Mouse (Mus musculus) embryonic facial prominence, embryonic 14.5 days (tissue): Measurements from ENCODE around the gene Ccdc155. TPM values are rescaled to one million over a fixed set of nuclear protein-coding genes. Genes with fewer than 3 reads are reported as not detected.

Experiments
- ATAC-seq: fragments of 200-750 bp; cut with Nextera tagmentation; 2 replicates; pipeline ENCODE4 v1.8.0; 2017; ENCODE audit warnings: low read depth, moderate number of reproducible peaks, moderate TSS enrichment
- DNase-seq: peaks from one replicate; pipeline ENCODE4 v3.0.0-alpha.2; 2015; ENCODE audit warnings: low spot score
- H3K27ac ChIP-seq: fragments of 300-500 bp; sonication (generic); replicated peaks from 2 replicates; pipeline ENCODE4 v1.5.1; 2014; ENCODE audit warnings: low read depth, mild to moderate bottlenecking, low read length, moderate library complexity
- H3K27me3 ChIP-seq: fragments of 300-500 bp; sonication (generic); replicated peaks from 2 replicates; pipeline ENCODE4 v1.6.1; 2014; ENCODE audit warnings: low read length; ENCODE audit not compliant: control insufficient read depth, insufficient read depth
- H3K36me3 ChIP-seq: fragments of 300-500 bp; sonication (generic); 2 replicates; pipeline ENCODE4 v1.6.1; 2014; ENCODE audit warnings: low read length, mixed read lengths; ENCODE audit not compliant: control insufficient read depth, insufficient read depth
- H3K4me1 ChIP-seq: fragments of 300-500 bp; sonication (generic); 2 replicates; pipeline ENCODE4 v1.6.1; 2014; ENCODE audit warnings: antibody characterized with exemption, low read length; ENCODE audit not compliant: control insufficient read depth, insufficient read depth
- H3K4me2 ChIP-seq: fragments of 300-500 bp; sonication (generic); 2 replicates; pipeline ENCODE4 v1.6.1; 2014; ENCODE audit warnings: low read depth, mild to moderate bottlenecking, low read length, moderate library complexity, mixed read lengths
- H3K4me3 ChIP-seq: fragments of 300-500 bp; sonication (generic); 2 replicates; pipeline ENCODE4 v1.5.1; 2014; ENCODE audit warnings: low read depth, mild to moderate bottlenecking, low read length
- H3K9ac ChIP-seq: fragments of 300-500 bp; sonication (generic); 2 replicates; pipeline ENCODE4 v1.6.1; 2014; ENCODE audit warnings: low read depth, mild to moderate bottlenecking, low read length, moderate library complexity, mixed read lengths
- H3K9me3 ChIP-seq: fragments of 300-500 bp; sonication (generic); 2 replicates; pipeline ENCODE4 v1.6.1; 2016; ENCODE audit warnings: low read length; ENCODE audit not compliant: control insufficient read depth
- WGBS: fragments of 180-500 bp; shearing (Covaris S2); extraction: QIAGEN DNeasy Blood & Tissue Kit; methylation state at CpG from one replicate; pipeline ENCODE4 v1.1.7; 2014; 5-methylcytosine and 5-hydroxymethylcytosine counted together
- polyA plus RNA-seq: library from polyadenylated mRNA; unstranded; fragments of >200 nt; fragmentation: Nextera tagmentation; extraction: Ambion mirVana; gene quantifications from 2 replicates; pipeline ENCODE4 v1.2.1, GENCODE M21; 2014

Gene Ccdc155
- 1.5 TPM in 2 replicates for polyA plus RNA-seq

GRCm38 (mm10) chr7:45204380-45205143 lies at the start of gene Ccdc155:
Gene Ccdc155 (minus strand): TSS chr7:45204892.
- Histone ChIP-seq H3K4me2 (peak within 1 kb of the TSS; percentile 57), H3K36me3 (no peaks in the 10 kb centered on the region), H3K9ac (peak within 1 kb of the TSS; percentile 55), H3K9me3 (0 out of 2 replicates have a peak, but pooled peaks cover 3% of the 10 kb centered on the region), H3K4me3 (peak within 1 kb of the TSS; percentile 43), H3K27ac (no peak within 1 kb of the TSS), H3K27me3 (no peaks in the 10 kb centered on the region), H3K4me1 (no peaks in the 10 kb centered on the region)
- 9% methylated on average over 44 of the region's 44 CpGs for WGBS
- peak; percentile 99 for ATAC-seq
- DNase-seq: peak; percentile 100

- Histone ChIP-seq H3K4me1 (no peaks in the 10 kb centered on the region), H3K9ac (no peak overlapping the region), H3K4me2 (no peak overlapping the region), H3K9me3 (no peaks in the 10 kb centered on the region), H3K27me3 (no peaks in the 10 kb centered on the region), H3K27ac (no peak overlapping the region), H3K4me3 (no peak overlapping the region), H3K36me3 (no peaks in the 10 kb centered on the region)
- ATAC-seq (no peak), DNase-seq (no peak)
- 84% methylated on average over 8 of the region's 8 CpGs for WGBS
These were observed 49.1 kb upstream of the Ccdc155 start for GRCm38 (mm10) chr7:45253806-45254205.

GRCm38 (mm10) chr7:45247666-45248065 lies 43.0 kb upstream of the Ccdc155 start:
- Histone ChIP-seq H3K27ac (no peak overlapping the region), H3K27me3 (no peaks in the 10 kb centered on the region), H3K4me2 (no peak overlapping the region), H3K36me3 (no peaks in the 10 kb centered on the region), H3K4me3 (no peak overlapping the region), H3K9me3 (no peaks in the 10 kb centered on the region), H3K9ac (no peak overlapping the region), H3K4me1 (no peaks in the 10 kb centered on the region)
- ATAC-seq (no peak), DNase-seq (no peak)
- WGBS: 37% methylated on average over 3 of the region's 3 CpGs

- no peak for DNase-seq
- H3K9me3 ChIP-seq: no peaks in the 10 kb centered on the region
- peak overlapping the region; percentile 27; the same call in 1 of the 2 replicates for H3K4me3 ChIP-seq
- no peak overlapping the region for H3K27ac ChIP-seq
- ATAC-seq: no peak
- peaks cover 8% of the 10 kb centered on the region for H3K4me1 ChIP-seq
- 71% methylated on average over 6 of the region's 6 CpGs for WGBS
- peak overlapping the region; percentile 48; the same call in 1 of the 2 replicates for H3K9ac ChIP-seq
- H3K4me2 ChIP-seq: peak overlapping the region; percentile 63
- no peaks in the 10 kb centered on the region for H3K27me3 ChIP-seq
- H3K36me3 ChIP-seq: no peaks in the 10 kb centered on the region
These were observed 36.7 kb upstream of the Ccdc155 start for GRCm38 (mm10) chr7:45241389-45241749.

- peak within 1 kb of the TSS; percentile 63 for H3K4me2 ChIP-seq
- peak within 1 kb of the TSS; percentile 48 for H3K9ac ChIP-seq
- peak within 1 kb of the TSS; percentile 27 for H3K4me3 ChIP-seq
- no peak within 1 kb of the TSS for H3K27ac ChIP-seq
- ATAC-seq (peak; percentile 54), DNase-seq (peak; percentile 52)
- no peaks in the 10 kb centered on the region for H3K9me3 ChIP-seq
- H3K4me1 ChIP-seq: peaks cover 8% of the 10 kb centered on the region
- H3K27me3 ChIP-seq: peaks cover 3% of the 10 kb centered on the region; the same call in 1 of the 2 replicates
- 19% methylated on average over 29 of the region's 53 CpGs for WGBS
- H3K36me3 ChIP-seq: no peaks in the 10 kb centered on the region
These were observed 36.1 kb upstream of the Ccdc155 start, which contains the start of gene Slc6a16 for GRCm38 (mm10) chr7:45240633-45241388. Gene Slc6a16 (plus strand): TSS chr7:45241085.

GRCm38 (mm10) chr7:45240109-45240508 lies 35.4 kb upstream of the Ccdc155 start:
- 83% methylated on average over 7 of the region's 7 CpGs for WGBS

GRCm38 (mm10) chr7:45238723-45239496 lies 34.2 kb upstream of the Ccdc155 start, which contains the start of gene Cd37:
Gene Cd37 (minus strand): TSS chr7:45239115.
- ATAC-seq (no peak), DNase-seq (no peak)
- H3K4me2 ChIP-seq: no peak within 1 kb of the TSS
- H3K9me3 ChIP-seq: no peaks in the 10 kb centered on the region
- no peak within 1 kb of the TSS for H3K9ac ChIP-seq
- peaks cover 18% of the 10 kb centered on the region for H3K4me1 ChIP-seq
- H3K27ac ChIP-seq: no peak within 1 kb of the TSS
- peaks cover under 1% of the 10 kb centered on the region; the same call in 1 of the 2 replicates for H3K36me3 ChIP-seq
- no peak within 1 kb of the TSS for H3K4me3 ChIP-seq
- peaks cover 3% of the 10 kb centered on the region; the same call in 1 of the 2 replicates for H3K27me3 ChIP-seq
- WGBS: 39% methylated on average over 20 of the region's 20 CpGs

More at GRCm38 (mm10) chr7:45240109-45240508, 35.4 kb upstream of the Ccdc155 start:
- no peak for DNase-seq
- no peak overlapping the region for H3K9ac ChIP-seq
- H3K27ac ChIP-seq: no peak overlapping the region
- peaks cover 13% of the 10 kb centered on the region for H3K4me1 ChIP-seq
- peaks cover 3% of the 10 kb centered on the region; the same call in 1 of the 2 replicates for H3K27me3 ChIP-seq
- H3K4me2 ChIP-seq: no peak overlapping the region; the same call in 1 of the 2 replicates
- ATAC-seq: no peak
- H3K36me3 ChIP-seq: no peaks in the 10 kb centered on the region
- H3K9me3 ChIP-seq: no peaks in the 10 kb centered on the region
- no peak overlapping the region for H3K4me3 ChIP-seq
